Mouse (Mus musculus) heart, postnatal 14 days (tissue): ENCODE measurements around the gene Psph. TPM values are rescaled to one million over a fixed set of nuclear protein-coding genes. Genes with fewer than 3 reads are reported as not detected.

ENCODE experiments used
- DNase-seq, 2 experiments: peaks; one replicate each; pipeline ENCODE4 v3.0.0; 2021 to 2022
- intact Hi-C: fragments of 180-260 bp; cut with DNase I; formaldehyde crosslinking; loops from one replicate; pipeline ENCODE4 v1.15.1; 2025
- total RNA-seq, 2 experiments: library from RNA; stranded (reverse); gene quantifications; 2 replicates each; pipeline ENCODE4 v1.2.3; 2021

Psph gene
- total RNA-seq, 2 experiments from 2014 or later, result 10.5 TPM

DNA sequence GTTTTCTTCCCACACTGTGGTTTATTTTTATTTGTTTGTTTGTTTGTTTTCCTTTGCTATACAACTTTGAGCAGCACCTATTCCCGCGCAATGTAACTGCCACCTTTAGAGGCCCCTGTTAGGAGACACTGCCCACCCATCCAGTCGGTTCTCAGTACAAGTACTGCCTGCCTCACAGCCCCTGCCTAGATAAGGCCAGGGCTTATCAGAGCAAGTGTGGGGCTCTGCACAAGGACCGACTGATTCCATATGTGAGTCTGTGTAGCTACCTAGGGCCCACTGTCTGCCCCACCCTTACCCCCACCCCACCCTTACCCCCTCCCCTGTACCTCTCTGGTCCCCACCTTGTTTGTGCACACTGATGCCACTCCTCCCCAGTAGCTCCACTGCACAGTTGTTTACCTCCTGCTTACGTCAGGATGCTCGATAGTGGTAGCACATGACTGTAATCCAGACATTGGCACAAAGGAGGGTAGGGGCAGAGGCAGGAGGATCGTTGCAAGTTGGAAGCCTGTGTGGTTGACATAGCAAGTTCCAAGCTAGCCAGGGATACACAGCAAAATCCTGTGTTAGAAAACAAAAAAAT lies 44.3 kb downstream of the Psph start:
- intact Hi-C loops, result loop anchor here (2.0 kb wide), 1 partner anchor 132 kb away; no protein-coding TSS in a partner anchor
- no peak for DNase-seq

DNA sequence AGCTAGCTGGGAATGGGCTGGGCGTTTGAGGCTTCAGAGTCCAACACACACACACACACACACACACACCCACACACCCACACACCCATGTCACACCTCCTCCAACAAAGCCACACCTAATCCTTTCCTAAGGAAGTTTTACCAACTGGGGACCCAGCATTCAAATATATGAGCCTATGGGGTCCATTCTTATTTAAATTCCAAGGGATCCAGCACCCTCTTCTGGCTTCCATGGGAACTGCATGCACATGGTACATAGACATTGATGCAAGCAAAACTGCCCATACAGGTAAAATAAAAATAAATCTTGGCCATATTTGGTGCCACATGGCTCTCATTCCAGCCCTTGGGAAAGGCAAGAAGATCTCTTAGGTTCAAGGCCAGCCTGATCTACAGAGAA lies 46.3 kb downstream of the Psph start:
- intact Hi-C loops, result no loop called here

DNA sequence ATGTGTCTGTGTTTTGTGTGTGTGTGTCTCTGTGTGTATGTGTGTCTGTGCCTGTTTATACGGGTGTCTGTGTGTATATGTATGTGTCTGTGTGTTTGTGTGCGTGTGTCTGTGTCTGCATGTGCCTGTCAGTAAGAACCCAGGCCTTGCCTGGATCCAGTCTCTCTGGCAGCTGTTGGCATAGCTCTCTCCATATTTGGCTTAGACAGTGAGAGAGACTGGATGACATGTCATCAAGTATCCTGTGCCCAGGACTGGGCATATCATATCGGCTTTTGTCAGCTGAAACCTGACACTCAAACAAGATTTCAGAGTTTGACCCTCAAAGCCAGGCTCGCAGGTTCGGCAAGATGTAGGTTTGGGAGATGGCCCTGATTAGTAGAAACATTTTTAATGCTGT lies 56.2 kb downstream of the Psph start:
- DNase-seq, result peak; percentile 12 to 49

More for the DNA sequence above, 46.3 kb downstream of the Psph start:
- DNase-seq, result peak in 1 of 2 experiments; percentile 55

DNA sequence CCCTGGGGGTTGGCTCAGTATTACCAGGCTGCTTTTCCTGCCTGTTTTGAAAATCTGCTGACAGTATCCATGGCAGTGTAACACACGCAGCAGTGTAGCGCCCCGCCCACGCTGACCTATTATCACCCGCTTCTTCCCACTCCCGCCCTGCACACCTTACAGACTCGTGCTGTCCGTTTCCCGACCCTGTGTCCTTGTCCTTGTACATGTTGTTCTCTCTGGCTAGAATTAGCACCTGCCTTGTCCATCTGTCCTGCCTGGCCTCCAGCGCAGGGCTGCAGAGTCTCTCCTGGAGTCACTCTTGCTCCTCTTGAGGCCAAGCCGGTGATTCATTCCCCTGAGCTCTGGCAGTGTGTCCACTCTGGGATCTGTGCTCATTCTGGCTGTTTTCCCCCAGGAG lies 56.9 kb downstream of the Psph start:
- intact Hi-C loops, result no loop called here
- peak; percentile 50 to 57 for DNase-seq

More for the DNA sequence above, 56.2 kb downstream of the Psph start:
- intact Hi-C loops, result no loop called here

DNA sequence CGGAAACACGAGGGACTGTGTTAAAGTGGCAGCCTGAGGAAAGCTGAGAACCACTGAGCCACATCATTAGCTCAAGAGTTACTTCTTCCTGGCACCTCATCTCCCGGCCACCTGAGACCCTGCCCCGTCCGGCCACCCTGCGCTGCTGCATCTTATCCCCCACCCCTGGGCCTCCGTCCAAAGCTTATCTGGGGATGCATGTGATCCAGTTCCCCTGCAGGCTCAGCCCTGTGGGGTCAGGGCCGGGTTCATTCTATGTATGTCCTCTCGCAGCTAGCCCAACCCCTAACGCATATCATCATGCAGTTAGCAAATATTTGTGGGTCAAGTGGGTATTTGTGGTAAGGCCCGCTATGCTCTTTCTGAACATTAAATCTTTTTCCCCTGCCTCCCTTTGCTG lies 58.0 kb downstream of the Psph start:
- peak; percentile 48 to 56 for DNase-seq
- intact Hi-C loops, result loop anchor here (5.0 kb wide), 1 partner anchor 57 kb away; the partner anchor contains the start of gene Zfp11

DNA sequence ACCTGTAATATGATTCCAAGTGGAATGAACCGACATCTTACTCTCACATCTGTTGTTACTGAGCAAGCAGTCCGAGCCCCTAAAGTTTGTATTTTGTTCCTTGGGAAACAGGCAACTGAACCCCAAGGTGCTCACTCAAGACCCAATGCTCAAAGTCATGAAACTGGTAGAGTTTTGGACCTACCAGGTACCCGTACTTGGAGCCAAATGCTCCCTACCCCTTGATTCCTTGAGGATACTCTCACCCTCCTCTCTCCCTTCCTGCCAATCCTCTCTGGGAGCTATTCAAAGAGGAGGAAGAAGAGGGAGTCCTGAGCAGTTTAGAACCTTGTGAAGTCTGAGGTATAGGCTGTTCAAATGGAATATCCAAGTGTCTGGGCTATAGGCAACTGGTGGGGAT lies 60.5 kb downstream of the Psph start:
- no peak for DNase-seq
- intact Hi-C loops, result loop anchor here (5.0 kb wide), 1 partner anchor 54 kb away; the partner anchor contains the start of gene Zfp11

DNA sequence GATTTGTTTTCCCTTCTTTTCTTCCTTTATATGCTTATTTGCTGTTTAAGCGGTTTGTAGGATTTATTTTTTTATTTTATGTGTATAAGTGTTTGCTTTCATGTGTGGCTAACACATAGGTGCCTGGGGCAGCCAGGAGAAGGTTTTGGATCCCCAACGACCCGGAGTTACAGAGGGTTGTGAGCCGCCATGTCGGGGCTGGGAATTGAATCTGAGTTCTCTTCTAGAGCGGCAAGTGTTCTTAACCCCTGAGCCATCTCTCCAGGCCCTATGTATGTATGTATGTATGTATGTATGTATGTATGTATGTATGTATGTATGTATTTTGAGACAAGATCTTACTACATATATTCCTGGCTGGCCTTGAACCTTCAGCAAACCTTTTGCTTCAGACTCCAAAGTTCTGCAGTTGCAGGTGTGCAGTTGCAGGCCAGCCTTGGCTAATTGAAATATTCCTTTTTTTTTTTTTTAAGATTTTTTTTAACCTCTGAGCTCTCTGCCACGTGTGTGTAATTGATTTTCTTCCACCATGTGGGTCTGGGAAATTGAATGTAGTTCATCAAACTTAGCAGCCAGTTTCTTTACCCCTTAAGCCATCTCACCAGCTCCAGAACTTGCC lies 61.4 kb downstream of the Psph start:
- peak in 1 of 2 experiments; percentile 28 for DNase-seq
- intact Hi-C loops, result loop anchor here (5.0 kb wide), 1 partner anchor 54 kb away; the partner anchor contains the start of gene Zfp11

DNA sequence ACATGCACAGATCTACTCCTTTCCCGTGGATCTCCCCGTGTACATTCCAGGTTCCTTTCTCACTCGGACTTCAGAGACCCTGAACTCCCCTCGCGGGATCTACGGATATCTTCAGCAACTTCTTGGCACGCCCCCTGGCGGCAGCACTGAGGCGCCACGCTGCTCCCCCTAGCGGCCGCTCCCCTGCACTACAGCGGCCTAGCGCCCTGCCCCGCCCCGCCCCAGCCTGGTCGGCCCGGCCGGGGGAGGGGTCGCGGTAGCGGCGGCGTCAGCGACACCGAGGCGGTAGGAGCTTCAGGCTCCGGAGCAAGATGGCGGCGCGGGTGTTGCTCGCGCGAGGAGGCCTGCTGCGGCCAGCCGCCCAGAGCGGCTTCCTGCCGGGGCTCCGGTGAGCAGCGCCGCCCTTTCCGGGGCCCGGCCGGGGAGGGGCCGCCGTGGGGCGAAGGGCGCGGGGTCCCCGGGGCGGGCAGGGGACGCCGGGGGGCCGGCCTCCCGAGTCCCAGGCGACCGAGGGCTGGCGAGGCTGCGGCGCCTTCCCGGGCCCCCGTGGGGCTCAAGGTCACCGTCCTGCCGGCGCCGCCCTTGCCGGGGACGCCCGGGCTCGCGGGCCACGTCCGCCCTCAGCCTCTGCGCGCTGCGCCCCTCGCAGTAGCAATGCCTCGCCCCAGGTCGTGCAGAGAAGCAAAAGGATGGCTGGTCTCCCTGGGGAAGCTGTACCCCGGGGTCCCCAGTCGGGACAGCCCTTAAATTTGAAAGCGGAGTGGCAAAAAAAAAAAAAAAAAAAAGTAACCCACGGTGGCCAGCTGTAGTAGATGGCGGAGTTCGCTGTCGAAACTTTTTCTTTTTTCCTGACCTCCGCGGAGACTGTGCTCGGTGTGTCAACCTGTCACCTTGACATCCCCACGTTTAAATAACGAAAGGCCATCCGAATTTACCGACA lies 62.1 kb downstream of the Psph start, which contains the start of gene Nipsnap2:
Gene Nipsnap2, plus strand, starts transcription at position 230 of the 940 bp plus-strand sequence.
- intact Hi-C loops, result loop anchor here (5.0 kb wide), 2 partner anchors 53 to 113 kb away; partner anchors contain the start of gene Zfp11
- peak; percentile 94 for DNase-seq

DNA sequence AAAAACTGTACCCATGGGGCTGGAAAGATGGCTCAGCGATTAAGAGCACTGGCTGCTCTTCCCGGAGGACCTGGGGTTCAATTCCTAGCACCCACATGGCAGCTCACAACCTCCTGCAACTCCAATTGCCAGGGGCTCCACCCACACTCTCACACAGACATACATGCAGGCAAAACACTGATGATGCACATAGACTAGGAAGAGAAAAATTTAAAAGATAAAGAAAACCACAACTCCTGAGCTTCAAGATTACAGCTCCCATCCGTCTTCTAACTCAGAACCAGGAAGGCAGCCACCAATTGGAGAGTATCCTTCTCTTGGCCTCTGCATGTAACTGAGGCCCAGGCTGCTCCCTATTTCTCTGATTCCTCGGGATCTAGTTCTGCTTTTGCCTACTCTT lies 63.0 kb downstream of the Psph start:
- no peak for DNase-seq
- intact Hi-C loops, result loop anchor here (5.0 kb wide), 1 partner anchor 112 kb away; no protein-coding TSS in a partner anchor

DNA sequence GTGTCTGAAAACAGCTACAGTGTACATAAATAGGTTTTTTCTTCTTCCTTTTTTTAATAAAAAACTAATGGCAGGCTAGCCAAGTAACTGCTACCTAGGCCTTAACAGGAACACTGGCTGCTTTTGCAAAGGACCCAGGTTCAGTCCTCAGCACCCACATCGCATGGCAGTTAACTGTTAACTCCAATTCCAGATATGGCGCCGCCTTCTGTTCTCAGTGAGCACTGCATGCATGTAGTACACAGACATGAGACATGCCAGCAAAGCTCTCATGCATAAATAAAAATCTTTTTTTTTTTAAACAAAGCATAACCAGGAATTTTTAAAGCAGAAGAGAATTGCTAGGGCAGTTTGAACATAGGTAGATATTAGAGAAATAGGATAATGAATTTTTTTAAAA lies 67.1 kb downstream of the Psph start:
- no peak for DNase-seq
- intact Hi-C loops, result loop anchor here (5.0 kb wide), 1 partner anchor 108 kb away; no protein-coding TSS in a partner anchor

DNA sequence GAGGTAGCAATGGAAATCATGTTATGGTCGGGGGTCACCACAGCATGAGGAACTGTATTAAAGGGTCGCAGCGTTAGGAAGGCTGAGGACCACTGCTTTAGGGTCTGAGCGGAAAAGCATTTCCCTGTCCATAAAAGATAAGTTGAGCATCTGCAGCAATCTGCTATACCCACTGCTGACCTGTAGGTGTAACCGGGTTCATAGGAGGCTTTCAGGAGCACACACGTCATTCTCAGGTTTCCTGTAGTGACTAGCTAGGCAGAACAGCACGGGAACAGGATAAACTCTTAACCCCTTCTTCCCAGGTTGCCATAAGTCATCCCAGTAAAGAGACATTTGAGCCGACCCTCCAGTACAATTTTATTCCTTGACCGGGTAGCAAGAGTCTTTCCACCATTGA lies 70.2 kb downstream of the Psph start:
- intact Hi-C loops, result no loop called here
- DNase-seq, result no peak

Other genes starting within 250 kb of the Psph start
- 1 to 10 TPM; 1.7 to 2.4 TPM for gene Mmp17, start 203.3 kb downstream of the Psph start, total RNA-seq
- gene Zfp11, start 117.3 kb downstream of the Psph start, total RNA-seq, result 1 to 10 TPM; 3.0 to 3.4 TPM
- gene Sept14, start 78.9 kb downstream of the Psph start, total RNA-seq, result not detected
- 10 to 100 TPM; 85.3 to 93.6 TPM for gene Mrps17, start 72.0 kb downstream of the Psph start, total RNA-seq
- gene Nipsnap2, start 62.4 kb downstream of the Psph start, total RNA-seq, result 100 to 1,000 TPM; 688 to 716 TPM
- gene Sumf2, start 59.5 kb upstream of the Psph start, total RNA-seq, result 10 to 100 TPM; 12.9 to 15.9 TPM
- 100 to 1,000 TPM; 947 to 975 TPM for gene Chchd2, start 100.0 kb upstream of the Psph start, total RNA-seq
- gene Zbed5, start 108.3 kb upstream of the Psph start, total RNA-seq, result under 1 TPM; 0.60 to 0.68 TPM
- gene Phkg1, start 111.1 kb upstream of the Psph start, total RNA-seq, result 10 to 100 TPM in 1 of 2 experiments, 1 to 10 TPM in 1; 8.5 to 15.3 TPM
- under 1 TPM; 0.57 to 0.83 TPM for gene Nupr1l, start 121.1 kb upstream of the Psph start, total RNA-seq
- 10 to 100 TPM; 14.6 to 15.9 TPM for gene Vkorc1l1, start 154.5 kb upstream of the Psph start, total RNA-seq
- gene Gusb, start 215.6 kb upstream of the Psph start, total RNA-seq, result 10 to 100 TPM; 18.5 to 19.0 TPM
- 1 to 10 TPM; 6.8 to 7.7 TPM for gene Asl, start 241.8 kb upstream of the Psph start, total RNA-seq
- gene Crcp, start 241.8 kb upstream of the Psph start, total RNA-seq, result 10 to 100 TPM; 11.4 to 11.9 TPM